Mouse (Mus musculus) heart, embryonic 15.5 days (tissue): Measurements from ENCODE around the gene Ppef1. TPM values are rescaled to one million over a fixed set of nuclear protein-coding genes. Genes with fewer than 3 reads are reported as not detected.

ENCODE experiments used
- ATAC-seq: fragments of 200-750 bp; cut with Nextera tagmentation; replicated peaks from 2 replicates; pipeline ENCODE4 v1.8.0; 2017; ENCODE audit warnings: low read depth, moderate TSS enrichment; ENCODE audit not compliant: insufficient number of reproducible peaks, insufficient read depth, low FRiP score
- H3K27ac ChIP-seq: fragments of 300-500 bp; sonication (generic); 2 replicates; pipeline ENCODE4 v1.5.1; 2015; ENCODE audit warnings: mild to moderate bottlenecking, inconsistent platforms
- H3K27me3 ChIP-seq: fragments of 300-500 bp; sonication (generic); 2 replicates; pipeline ENCODE4 v1.6.1; 2015; ENCODE audit warnings: inconsistent platforms
- H3K36me3 ChIP-seq: fragments of 300-500 bp; sonication (generic); 2 replicates; pipeline ENCODE4 v1.6.1; 2015; ENCODE audit warnings: mild to moderate bottlenecking, inconsistent platforms
- H3K4me1 ChIP-seq: fragments of 300-500 bp; sonication (generic); replicated peaks from 2 replicates; pipeline ENCODE4 v1.6.1; 2015; ENCODE audit warnings: inconsistent platforms
- H3K4me2 ChIP-seq: fragments of 300-500 bp; sonication (generic); 2 replicates; pipeline ENCODE4 v1.6.1; 2015; ENCODE audit warnings: inconsistent platforms, mild to moderate bottlenecking, moderate library complexity
- H3K4me3 ChIP-seq: fragments of 300-500 bp; sonication (generic); 2 replicates; pipeline ENCODE4 v1.5.1; 2015; ENCODE audit warnings: mild to moderate bottlenecking, inconsistent platforms
- H3K9ac ChIP-seq: fragments of 300-500 bp; sonication (generic); 2 replicates; pipeline ENCODE4 v1.6.1; 2015; ENCODE audit warnings: mild to moderate bottlenecking, inconsistent platforms
- H3K9me3 ChIP-seq: fragments of 300-500 bp; sonication (generic); replicated peaks from 2 replicates; pipeline ENCODE4 v1.6.1; 2016; ENCODE audit warnings: inconsistent platforms
- WGBS: fragments of 180-500 bp; shearing (Covaris S2); methylation state at CpG from one replicate; pipeline ENCODE4 v1.1.7; 2015; ENCODE audit warnings: mixed read lengths; 5-methylcytosine and 5-hydroxymethylcytosine counted together
- polyA plus RNA-seq: library from polyadenylated mRNA; unstranded; fragments of >200 nt; fragmentation: Nextera tagmentation; extraction: Ambion mirVana; gene quantifications from 2 replicates; pipeline ENCODE4 v1.2.1, GENCODE M21; 2015

Ppef1 gene
- polyA plus RNA-seq, 1 experiment from 2014 or later, result 0.11 TPM

- no peak overlapping the region for H3K4me3 ChIP-seq
- H3K9me3 ChIP-seq, result no peaks in the 10 kb centered on the region
- no peak overlapping the region for H3K27ac ChIP-seq
- 88% methylated on average over 2 of the region's 2 CpGs for WGBS
- H3K9ac ChIP-seq, result no peak overlapping the region
- H3K36me3 ChIP-seq, result no peaks in the 10 kb centered on the region
- no peaks in the 10 kb centered on the region for H3K4me1 ChIP-seq
- H3K4me2 ChIP-seq, result no peak overlapping the region
- ATAC-seq, result no peak
- H3K27me3 ChIP-seq, result no peaks in the 10 kb centered on the region
Measured at GRCm38 (mm10) chrX:160690094-160690493, 45.5 kb downstream of the Ppef1 start.

GRCm38 (mm10) chrX:160669992-160670391 lies 65.6 kb downstream of the Ppef1 start:
- no peaks in the 10 kb centered on the region for H3K27me3 ChIP-seq
- H3K27ac ChIP-seq, result no peak overlapping the region
- H3K4me3 ChIP-seq, result no peak overlapping the region
- H3K9me3 ChIP-seq, result no peaks in the 10 kb centered on the region
- no peaks in the 10 kb centered on the region for H3K36me3 ChIP-seq
- no peaks in the 10 kb centered on the region for H3K4me1 ChIP-seq
- no peak overlapping the region for H3K9ac ChIP-seq
- 71% methylated on average over 1 of the region's 1 CpGs for WGBS
- H3K4me2 ChIP-seq, result no peak overlapping the region
- ATAC-seq, result no peak

- Histone ChIP-seq H3K4me1 (0 out of 2 replicates have a peak, but pooled peaks cover under 1% of the 10 kb centered on the region), H3K4me3 (no peak overlapping the region), H3K36me3 (no peaks in the 10 kb centered on the region), H3K9ac (no peak overlapping the region), H3K9me3 (no peaks in the 10 kb centered on the region), H3K4me2 (no peak overlapping the region), H3K27me3 (no peaks in the 10 kb centered on the region), H3K27ac (no peak overlapping the region)
- no peak for ATAC-seq
- 54% methylated on average over 4 of the region's 4 CpGs for WGBS
Measured at GRCm38 (mm10) chrX:160610882-160611644, 124.5 kb downstream of the Ppef1 start.

GRCm38 (mm10) chrX:160610482-160610881 lies 125.1 kb downstream of the Ppef1 start:
- WGBS, result 75% methylated on average over 2 of the region's 2 CpGs
- Histone ChIP-seq H3K27me3 (no peaks in the 10 kb centered on the region), H3K36me3 (no peaks in the 10 kb centered on the region), H3K4me2 (no peak overlapping the region), H3K4me1 (peaks cover 6% of the 10 kb centered on the region; the same call in 1 of the 2 replicates), H3K9me3 (no peaks in the 10 kb centered on the region), H3K9ac (no peak overlapping the region), H3K4me3 (no peak overlapping the region), H3K27ac (no peak overlapping the region)
- ATAC-seq, result no peak

- no peaks in the 10 kb centered on the region for H3K9me3 ChIP-seq
- H3K4me3 ChIP-seq, result no peak overlapping the region
- no peaks in the 10 kb centered on the region for H3K36me3 ChIP-seq
- no peak overlapping the region for H3K4me2 ChIP-seq
- H3K27ac ChIP-seq, result no peak overlapping the region
- peaks cover 12% of the 10 kb centered on the region; the same call in 1 of the 2 replicates for H3K4me1 ChIP-seq
- no peak for ATAC-seq
- H3K9ac ChIP-seq, result no peak overlapping the region
- H3K27me3 ChIP-seq, result no peaks in the 10 kb centered on the region
- 40% methylated on average over 3 of the region's 3 CpGs for WGBS
Measured at GRCm38 (mm10) chrX:160609849-160610248, 125.7 kb downstream of the Ppef1 start.

GRCm38 (mm10) chrX:160603981-160604541 lies 131.5 kb downstream of the Ppef1 start:
- WGBS, result 40% methylated on average over 6 of the region's 6 CpGs
- H3K4me2 ChIP-seq, result no peak overlapping the region
- peak overlapping the region; percentile 78 for H3K27ac ChIP-seq
- H3K9ac ChIP-seq, result no peak overlapping the region
- H3K9me3 ChIP-seq, result no peaks in the 10 kb centered on the region
- H3K4me3 ChIP-seq, result no peak overlapping the region
- peak; percentile 50; the same call in 1 of the 2 replicates for ATAC-seq
- H3K27me3 ChIP-seq, result no peaks in the 10 kb centered on the region
- no peaks in the 10 kb centered on the region for H3K36me3 ChIP-seq
- H3K4me1 ChIP-seq, result peaks cover 40% of the 10 kb centered on the region

GRCm38 (mm10) chrX:160603316-160603715 lies 132.2 kb downstream of the Ppef1 start:
- peak overlapping the region; percentile 78; the same call in 1 of the 2 replicates for H3K27ac ChIP-seq
- WGBS, result 70% methylated on average over 2 of the region's 2 CpGs
- H3K36me3 ChIP-seq, result no peaks in the 10 kb centered on the region
- peaks cover 45% of the 10 kb centered on the region for H3K4me1 ChIP-seq
- ATAC-seq, result no peak
- no peak overlapping the region for H3K4me3 ChIP-seq
- no peaks in the 10 kb centered on the region for H3K27me3 ChIP-seq
- H3K9ac ChIP-seq, result no peak overlapping the region
- H3K4me2 ChIP-seq, result no peak overlapping the region
- no peaks in the 10 kb centered on the region for H3K9me3 ChIP-seq

GRCm38 (mm10) chrX:160602770-160603169 lies 132.8 kb downstream of the Ppef1 start:
- Histone ChIP-seq H3K36me3 (no peaks in the 10 kb centered on the region), H3K9me3 (no peaks in the 10 kb centered on the region), H3K27ac (no peak overlapping the region), H3K4me1 (peaks cover 48% of the 10 kb centered on the region), H3K4me3 (no peak overlapping the region), H3K9ac (no peak overlapping the region), H3K27me3 (no peaks in the 10 kb centered on the region), H3K4me2 (no peak overlapping the region)
- WGBS, result 79% methylated on average over 1 of the region's 1 CpGs
- ATAC-seq, result no peak

- H3K9me3 ChIP-seq, result no peaks in the 10 kb centered on the region
- H3K36me3 ChIP-seq, result no peaks in the 10 kb centered on the region
- no peak overlapping the region for H3K4me3 ChIP-seq
- no peak overlapping the region for H3K9ac ChIP-seq
- peak overlapping the region; percentile 64 for H3K27ac ChIP-seq
- no peak for ATAC-seq
- WGBS, result 14% methylated on average over 3 of the region's 3 CpGs
- no peak overlapping the region for H3K4me2 ChIP-seq
- H3K4me1 ChIP-seq, result peaks cover 52% of the 10 kb centered on the region
- H3K27me3 ChIP-seq, result no peaks in the 10 kb centered on the region
Measured at GRCm38 (mm10) chrX:160601053-160601452, 134.5 kb downstream of the Ppef1 start.

GRCm38 (mm10) chrX:160598562-160599458 lies 136.8 kb downstream of the Ppef1 start:
- no peak overlapping the region for H3K9ac ChIP-seq
- no peaks in the 10 kb centered on the region for H3K36me3 ChIP-seq
- peak; percentile 75 for ATAC-seq
- WGBS, result 31% methylated on average over 3 of the region's 3 CpGs
- H3K27ac ChIP-seq, result peak overlapping the region; percentile 82
- H3K27me3 ChIP-seq, result no peaks in the 10 kb centered on the region
- peaks cover 34% of the 10 kb centered on the region for H3K4me1 ChIP-seq
- H3K9me3 ChIP-seq, result no peaks in the 10 kb centered on the region
- no peak overlapping the region for H3K4me2 ChIP-seq
- H3K4me3 ChIP-seq, result no peak overlapping the region

GRCm38 (mm10) chrX:160598055-160598454 lies 137.5 kb downstream of the Ppef1 start:
- H3K4me2 ChIP-seq, result no peak overlapping the region
- H3K36me3 ChIP-seq, result no peaks in the 10 kb centered on the region
- H3K27me3 ChIP-seq, result no peaks in the 10 kb centered on the region
- H3K27ac ChIP-seq, result peak overlapping the region; percentile 82
- 76% methylated on average over 2 of the region's 2 CpGs for WGBS
- no peak for ATAC-seq
- H3K9ac ChIP-seq, result no peak overlapping the region
- H3K4me3 ChIP-seq, result no peak overlapping the region
- peaks cover 32% of the 10 kb centered on the region for H3K4me1 ChIP-seq
- H3K9me3 ChIP-seq, result no peaks in the 10 kb centered on the region
